Mouse (Mus musculus) lung, postnatal 0 days (tissue): ENCODE data around the gene Fam208b.

Source experiments
- CTCF ChIP-seq: IDR thresholded peaks from 2 replicates; pipeline ENCODE4 v1.5.1; 2016; ENCODE audit warnings: antibody characterized with exemption, mild to moderate bottlenecking
- EP300 ChIP-seq: IDR thresholded peaks from 2 replicates; pipeline ENCODE4 v1.6.1; 2016; ENCODE audit warnings: antibody characterized with exemption, mild to moderate bottlenecking, control low read depth

- no peak for TF ChIP-seq EP300
- no peak for TF ChIP-seq CTCF
Observed at GRCm38 (mm10) chr13:3594311-3594710, 16.6 kb downstream of the Fam208b start.
